Mouse (Mus musculus): ENCODE measurements around the gene Spata20. TPM values are rescaled to one million over a fixed set of nuclear protein-coding genes. Genes with fewer than 3 reads are reported as not detected.
A peak's percentile ranks its signal among the peaks of the same experiment; 100 is the strongest.

Gene Spata20
- polyA plus RNA-seq, 1 experiment = not detected

GRCm38 (mm10) chr11:94499035-94499434 is 13.1 kb upstream of the Spata20 start:
- TF ChIP-seq GATA1 (IDR thresholded peaks at IDR 0.05; ENCODE audit: borderline replicate concordance, low read length) = no peak
- no peak for TF ChIP-seq FLI1 (IDR thresholded peaks at IDR 0.05; ENCODE audit: low read length)
- H3K27me3 ChIP-seq (replicated peaks) = peaks cover 98% of the 10 kb centered on the region

GRCm38 (mm10) chr11:94498093-94498996 is 12.4 kb upstream of the Spata20 start:
- H3K4me1 ChIP-seq = peaks cover 5% of the 10 kb centered on the region
- TF ChIP-seq FLI1 (IDR thresholded peaks at IDR 0.05; ENCODE audit: low read length) = no peak
- no peak for TF ChIP-seq GATA1 (IDR thresholded peaks at IDR 0.05; ENCODE audit: borderline replicate concordance, low read length)
- no peaks in the 10 kb centered on the region for H3K9me3 ChIP-seq
- H3K4me3 ChIP-seq (replicated peaks) = no peak overlapping the region
- peaks cover 98% of the 10 kb centered on the region for H3K27me3 ChIP-seq (replicated peaks)
- no peaks in the 10 kb centered on the region for H3K36me3 ChIP-seq (replicated peaks; ENCODE audit: low read length)

More at GRCm38 (mm10) chr11:94499035-94499434, 13.1 kb upstream of the Spata20 start:
- H3K36me3 ChIP-seq (replicated peaks; ENCODE audit: low read length) = no peaks in the 10 kb centered on the region
- H3K4me1 ChIP-seq = peaks cover 5% of the 10 kb centered on the region
- no peak overlapping the region for H3K4me3 ChIP-seq (replicated peaks)
- no peaks in the 10 kb centered on the region for H3K9me3 ChIP-seq

GRCm38 (mm10) chr11:94495415-94495814 is 9.4 kb upstream of the Spata20 start:
- Histone ChIP-seq H3K27me3 (replicated peaks) (peaks cover 100% of the 10 kb centered on the region), H3K4me1 (peaks cover 16% of the 10 kb centered on the region), H3K4me3 (replicated peaks) (no peak overlapping the region), H3K9me3 (no peaks in the 10 kb centered on the region), H3K36me3 (replicated peaks; ENCODE audit: low read length) (no peaks in the 10 kb centered on the region)
- TF ChIP-seq GATA1 (IDR thresholded peaks at IDR 0.05; ENCODE audit: borderline replicate concordance, low read length) (no peak), FLI1 (IDR thresholded peaks at IDR 0.05; ENCODE audit: low read length) (no peak)

DNA sequence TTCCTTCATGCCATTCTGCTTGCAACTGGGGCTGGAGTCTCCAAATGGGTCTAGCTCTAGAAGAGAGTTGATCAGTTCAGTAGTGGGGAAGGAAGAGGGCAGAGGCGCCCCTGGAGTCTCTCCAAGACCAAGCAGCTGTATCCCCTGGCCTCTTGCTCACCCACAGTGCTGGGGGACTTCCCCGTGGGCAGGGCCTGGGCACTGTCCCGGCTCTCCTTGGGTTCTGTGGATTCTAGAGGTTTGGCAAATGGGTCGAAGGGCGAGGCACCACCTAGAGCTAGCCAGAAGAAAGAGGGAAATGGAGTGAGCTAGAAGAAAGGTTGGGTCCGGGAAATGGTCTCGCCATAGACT is 5.7 kb upstream of the Spata20 start:
- H3K4me3 ChIP-seq (replicated peaks) = no peak overlapping the region
- no peaks in the 10 kb centered on the region for H3K9me3 ChIP-seq
- TF ChIP-seq GATA1 (IDR thresholded peaks at IDR 0.05; ENCODE audit: borderline replicate concordance, low read length) = no peak
- TF ChIP-seq FLI1 (IDR thresholded peaks at IDR 0.05; ENCODE audit: low read length) = no peak
- peaks cover 11% of the 10 kb centered on the region for H3K4me1 ChIP-seq
- no peaks in the 10 kb centered on the region for H3K36me3 ChIP-seq (replicated peaks; ENCODE audit: low read length)
- H3K27me3 ChIP-seq (replicated peaks) = peaks cover 99% of the 10 kb centered on the region

DNA sequence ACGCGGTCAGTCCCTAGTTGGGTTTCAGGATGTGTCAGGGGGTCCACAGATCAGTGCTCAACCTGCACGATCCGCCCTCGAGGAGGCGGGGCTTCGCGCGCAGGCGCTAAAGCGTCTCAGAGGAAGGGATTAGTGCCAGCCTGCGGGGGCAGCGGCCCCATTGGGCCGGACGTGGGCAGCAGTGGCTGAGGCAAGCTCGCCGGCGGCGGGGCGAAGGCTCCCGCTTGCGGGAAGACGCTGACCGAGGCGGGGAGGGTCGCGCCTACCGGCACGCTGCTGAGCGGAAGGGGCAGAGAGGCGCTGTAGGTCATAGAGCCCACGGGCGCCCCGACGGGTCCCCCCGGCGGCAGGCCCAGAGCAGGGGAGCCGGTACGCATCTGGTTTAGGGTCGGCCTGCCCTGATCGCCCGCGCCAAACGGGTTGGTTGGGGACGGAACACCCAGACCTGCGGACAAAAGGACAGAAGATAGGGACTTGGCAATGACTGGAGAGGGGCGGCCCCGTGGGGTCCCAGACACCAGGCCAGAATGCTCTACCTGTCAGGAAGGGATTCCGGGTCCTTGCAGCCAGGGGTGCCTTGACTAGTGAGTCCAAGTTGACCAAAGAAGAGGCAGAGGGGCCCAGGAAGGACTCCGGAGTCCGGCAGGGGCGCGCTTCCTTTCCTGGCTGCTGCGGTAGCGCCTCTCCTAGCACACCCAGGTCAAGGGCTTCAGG is 5.2 kb upstream of the Spata20 start:
- H3K4me3 ChIP-seq (replicated peaks) = peak overlapping the region; percentile 71
- no peaks in the 10 kb centered on the region for H3K36me3 ChIP-seq (replicated peaks; ENCODE audit: low read length)
- TF ChIP-seq GATA1 (IDR thresholded peaks at IDR 0.05; ENCODE audit: borderline replicate concordance, low read length) (no peak), FLI1 (IDR thresholded peaks at IDR 0.05; ENCODE audit: low read length) (no peak)
- peaks cover 99% of the 10 kb centered on the region for H3K27me3 ChIP-seq (replicated peaks)
- H3K9me3 ChIP-seq = no peaks in the 10 kb centered on the region
- H3K4me1 ChIP-seq = peaks cover 13% of the 10 kb centered on the region

DNA sequence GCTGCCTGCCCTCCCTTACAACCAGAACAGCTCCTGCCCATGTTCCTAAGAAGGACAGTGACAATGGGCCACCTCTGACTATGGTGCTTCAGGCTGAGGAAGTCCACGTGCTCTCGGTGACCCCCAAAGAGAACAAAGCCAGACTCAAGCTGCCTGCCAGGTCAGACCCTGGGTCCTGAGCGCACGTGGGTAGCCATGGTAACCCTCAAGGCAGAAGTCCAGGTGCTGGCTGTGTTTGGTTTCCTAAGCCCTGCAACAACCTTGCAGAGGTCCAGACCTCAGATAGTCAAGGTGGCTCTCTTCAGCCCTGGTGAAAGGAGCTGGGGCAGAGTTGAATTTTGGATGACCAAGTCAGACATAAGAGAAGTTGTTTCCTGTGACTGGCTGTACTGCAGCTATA is 3.8 kb upstream of the Spata20 start:
- no peak for TF ChIP-seq GATA1 (IDR thresholded peaks at IDR 0.05; ENCODE audit: borderline replicate concordance, low read length)
- no peak for TF ChIP-seq FLI1 (IDR thresholded peaks at IDR 0.05; ENCODE audit: low read length)
- peaks cover 99% of the 10 kb centered on the region for H3K27me3 ChIP-seq (replicated peaks)

DNA sequence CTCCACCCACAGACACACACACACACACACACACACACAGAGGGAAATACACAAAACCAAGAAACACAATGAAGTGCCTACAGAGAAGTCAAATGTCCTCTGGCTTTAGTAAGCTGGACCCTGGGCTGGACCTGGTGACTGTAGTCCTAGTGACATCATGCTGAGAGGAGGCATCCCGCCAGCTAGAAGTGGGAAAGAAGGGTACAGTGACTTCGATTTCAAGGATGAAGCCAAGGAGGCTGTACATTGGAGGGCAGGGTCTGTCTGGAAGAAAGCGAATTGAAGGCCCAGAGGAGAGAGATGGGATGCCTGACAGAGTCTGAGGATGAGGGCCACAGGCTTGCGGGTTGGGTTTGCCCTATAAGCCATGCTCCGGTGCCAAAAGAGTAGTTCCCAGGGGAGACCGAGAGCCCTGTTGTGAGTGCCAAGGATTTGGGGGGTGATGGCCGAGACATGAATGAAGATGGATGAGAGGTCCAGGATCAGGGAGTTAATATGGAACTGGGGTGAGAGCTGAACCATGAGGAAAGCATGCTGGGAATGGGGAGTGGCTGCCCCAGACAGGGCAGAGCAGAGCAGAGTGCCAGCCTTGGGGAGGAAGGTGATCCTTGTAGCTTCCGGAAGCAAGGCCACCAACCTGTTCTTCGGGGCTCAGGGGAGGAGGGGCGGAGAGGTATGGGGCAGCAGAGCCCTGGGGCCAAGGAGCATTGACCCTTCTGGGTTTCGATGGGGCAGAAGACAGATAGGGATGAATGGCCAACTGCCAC is 3.0 kb upstream of the Spata20 start:
- no peaks in the 10 kb centered on the region for H3K36me3 ChIP-seq (replicated peaks; ENCODE audit: low read length)
- peaks cover 21% of the 10 kb centered on the region for H3K4me1 ChIP-seq
- H3K9me3 ChIP-seq = no peaks in the 10 kb centered on the region
- TF ChIP-seq GATA1 (IDR thresholded peaks at IDR 0.05; ENCODE audit: borderline replicate concordance, low read length) (no peak), FLI1 (IDR thresholded peaks at IDR 0.05; ENCODE audit: low read length) (no peak)
- H3K4me3 ChIP-seq (replicated peaks) = no peak overlapping the region
- H3K27me3 ChIP-seq (replicated peaks) = peaks cover 99% of the 10 kb centered on the region

More for the DNA sequence above, 3.8 kb upstream of the Spata20 start:
- H3K4me1 ChIP-seq = peaks cover 21% of the 10 kb centered on the region
- no peaks in the 10 kb centered on the region for H3K36me3 ChIP-seq (replicated peaks; ENCODE audit: low read length)
- H3K4me3 ChIP-seq (replicated peaks) = no peak overlapping the region
- no peaks in the 10 kb centered on the region for H3K9me3 ChIP-seq

GRCm38 (mm10) chr11:94485223-94485622 is 756 bp downstream of the Spata20 start:
- H3K27me3 ChIP-seq (replicated peaks) = peaks cover 98% of the 10 kb centered on the region
- no peaks in the 10 kb centered on the region for H3K36me3 ChIP-seq (replicated peaks; ENCODE audit: low read length)
- TF ChIP-seq FLI1 (IDR thresholded peaks at IDR 0.05; ENCODE audit: low read length) = no peak
- no peak for TF ChIP-seq GATA1 (IDR thresholded peaks at IDR 0.05; ENCODE audit: borderline replicate concordance, low read length)
- H3K4me3 ChIP-seq (replicated peaks) = no peak overlapping the region
- H3K4me1 ChIP-seq = peaks cover 10% of the 10 kb centered on the region
- H3K9me3 ChIP-seq = no peaks in the 10 kb centered on the region

- no peak for TF ChIP-seq GATA1 (IDR thresholded peaks at IDR 0.05; ENCODE audit: borderline replicate concordance, low read length)
- TF ChIP-seq FLI1 (IDR thresholded peaks at IDR 0.05; ENCODE audit: low read length) = no peak
- Histone ChIP-seq H3K27me3 (replicated peaks) (peaks cover 98% of the 10 kb centered on the region), H3K4me3 (replicated peaks) (no peak overlapping the region), H3K4me1 (peaks cover 10% of the 10 kb centered on the region), H3K9me3 (no peaks in the 10 kb centered on the region), H3K36me3 (replicated peaks; ENCODE audit: low read length) (no peaks in the 10 kb centered on the region)
These were observed 1.3 kb downstream of the Spata20 start for GRCm38 (mm10) chr11:94484636-94485035.

Measured in megakaryocyte, embryonic 14.5 days (primary cell).